Mouse (Mus musculus) bone marrow, adult 2 months (tissue): ENCODE measurements around the gene Slc24a5.

Source experiments
- CTCF ChIP-seq: fragments of 200-500 bp; IDR thresholded peaks from 2 replicates; pipeline ENCODE4 v1.5.1; 2011; ENCODE audit warnings: low read length, control low read depth; ENCODE audit not compliant: control insufficient read depth, insufficient read depth
- POLR2A ChIP-seq: fragments of 200-500 bp; IDR thresholded peaks from 2 replicates; pipeline ENCODE4 v1.6.1; 2011; ENCODE audit warnings: low read depth, mild to moderate bottlenecking, control low read depth, low read length, borderline replicate concordance; ENCODE audit not compliant: control insufficient read depth

DNA sequence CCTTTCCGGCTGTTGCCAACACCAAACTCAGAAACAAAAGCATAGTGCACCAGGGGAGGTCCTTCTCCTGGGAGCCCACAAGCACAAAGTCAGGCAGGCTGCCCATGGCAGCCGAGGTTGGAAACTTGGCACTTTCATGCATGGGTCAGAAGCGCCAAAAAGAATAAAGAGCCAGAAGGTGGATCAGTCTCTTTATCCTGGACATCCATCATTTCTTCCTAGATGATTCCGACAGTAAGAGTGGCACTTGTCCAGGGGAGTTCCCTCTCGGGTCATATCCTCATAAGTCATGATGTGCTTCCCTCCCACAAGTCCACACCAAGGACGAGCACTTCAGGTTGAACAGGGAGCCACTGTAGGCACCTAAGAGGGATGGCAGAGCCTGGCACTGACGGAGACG is 36.8 kb upstream of the Slc24a5 start:
- TF ChIP-seq CTCF (no peak), POLR2A (no peak)
